Mouse (Mus musculus) forebrain, embryonic 12.5 days (tissue): Measurements from ENCODE around the gene Alppl2. TPM values are rescaled to one million over a fixed set of nuclear protein-coding genes. Genes with fewer than 3 reads are reported as not detected.
A peak's percentile ranks its signal among the peaks of the same experiment; 100 is the strongest.

Experiments used
- ATAC-seq: fragments of 200-750 bp; cut with Nextera tagmentation; 2 replicates; pipeline ENCODE4 v1.8.0; 2017; ENCODE audit warnings: moderate TSS enrichment; ENCODE audit not compliant: low FRiP score
- H3K27ac ChIP-seq: fragments of 300-500 bp; sonication (generic); 2 replicates; pipeline ENCODE4 v1.5.1; 2016; ENCODE audit warnings: mild to moderate bottlenecking
- H3K27me3 ChIP-seq: fragments of 300-500 bp; sonication (generic); 2 replicates; pipeline ENCODE4 v1.6.1; 2016; ENCODE audit warnings: mild to moderate bottlenecking
- H3K36me3 ChIP-seq: fragments of 300-500 bp; sonication (generic); replicated peaks from 2 replicates; pipeline ENCODE4 v1.6.1; 2016; ENCODE audit warnings: mild to moderate bottlenecking
- H3K4me1 ChIP-seq: fragments of 300-500 bp; sonication (generic); 2 replicates; pipeline ENCODE4 v1.6.1; 2016
- H3K4me2 ChIP-seq: fragments of 300-500 bp; sonication (generic); 2 replicates; pipeline ENCODE4 v1.6.1; 2016; ENCODE audit warnings: mild to moderate bottlenecking, moderate library complexity
- H3K4me3 ChIP-seq: fragments of 300-500 bp; sonication (generic); replicated peaks from 2 replicates; pipeline ENCODE4 v1.5.1; 2016; ENCODE audit warnings: mild to moderate bottlenecking
- H3K9ac ChIP-seq: fragments of 300-500 bp; sonication (generic); 2 replicates; pipeline ENCODE4 v1.6.1; 2016; ENCODE audit warnings: mild to moderate bottlenecking
- H3K9me3 ChIP-seq: fragments of 300-500 bp; sonication (generic); 2 replicates; pipeline ENCODE4 v1.6.1; 2016
- WGBS: fragments of 180-500 bp; shearing (Covaris S2); methylation state at CpG from one replicate; pipeline ENCODE4 v1.1.7; 2016; 5-methylcytosine and 5-hydroxymethylcytosine counted together
- polyA plus RNA-seq: library from polyadenylated mRNA; unstranded; fragments of >200 nt; fragmentation: Nextera tagmentation; extraction: Ambion mirVana; gene quantifications from 2 replicates; pipeline ENCODE4 v1.2.1, GENCODE M21; 2016

Gene Alppl2
- polyA plus RNA-seq, 1 experiment from 2014 or later: not detected

- H3K27me3 ChIP-seq: no peaks in the 10 kb centered on the region
- no peak overlapping the region for H3K27ac ChIP-seq
- WGBS: 12% methylated on average over 3 of the region's 3 CpGs
- peaks cover 3% of the 10 kb centered on the region; the same call in 1 of the 2 replicates for H3K36me3 ChIP-seq
- peaks cover 11% of the 10 kb centered on the region for H3K4me1 ChIP-seq
- H3K4me3 ChIP-seq: no peak overlapping the region
- H3K9me3 ChIP-seq: no peaks in the 10 kb centered on the region
- no peak overlapping the region for H3K4me2 ChIP-seq
- ATAC-seq: no peak
- no peak overlapping the region for H3K9ac ChIP-seq
Observed at GRCm38 (mm10) chr1:87041119-87041518, 48.6 kb downstream of the Alppl2 start.

GRCm38 (mm10) chr1:87038477-87039070 lies 51.2 kb downstream of the Alppl2 start:
- Histone ChIP-seq H3K4me3 (no peak overlapping the region), H3K36me3 (no peaks in the 10 kb centered on the region), H3K4me1 (peaks cover 29% of the 10 kb centered on the region), H3K27ac (no peak overlapping the region), H3K27me3 (no peaks in the 10 kb centered on the region), H3K4me2 (no peak overlapping the region), H3K9ac (0 out of 2 replicates have a peak overlapping the region, but pooled peaks have one; percentile 2), H3K9me3 (no peaks in the 10 kb centered on the region)
- ATAC-seq: no peak
- 88% methylated on average over 2 of the region's 2 CpGs for WGBS

Other genes with a start within 250 kb of the Alppl2 start
- gene Alpi, start 11.7 kb upstream of the Alppl2 start, polyA plus RNA-seq: not detected in 2 replicates
- not detected in 2 replicates for gene Akp3, start 35.0 kb upstream of the Alppl2 start, polyA plus RNA-seq
- gene Ecel1, start 66.6 kb upstream of the Alppl2 start, polyA plus RNA-seq: 18.3 and 23.2 TPM in 2 replicates
- not detected in 2 replicates for gene Prss56, start 93.4 kb upstream of the Alppl2 start, polyA plus RNA-seq
- 0.10 TPM in 1 of 2 replicates, not detected in the other for gene Chrnd, start 100.7 kb upstream of the Alppl2 start, polyA plus RNA-seq
- not detected in 2 replicates for gene Chrng, start 114.7 kb upstream of the Alppl2 start, polyA plus RNA-seq
- 134 and 137 TPM in 2 replicates for gene Eif4e2, start 124.0 kb upstream of the Alppl2 start, polyA plus RNA-seq
- gene Efhd1, start 174.4 kb upstream of the Alppl2 start, polyA plus RNA-seq: 1.5 and 1.6 TPM in 2 replicates
- 59.2 and 61.8 TPM in 2 replicates for gene Gigyf2, start 237.1 kb upstream of the Alppl2 start, polyA plus RNA-seq